ENCODE assay signal across 8 mouse cellular contexts in genomic region chr15:96638173-96638572, GRCm38 (mm10). TPM values are rescaled to one million over a fixed set of nuclear protein-coding genes. Genes with fewer than 3 reads are reported as not detected.
A peak's percentile ranks its signal among the peaks of the same experiment; 100 is the strongest.
DNase-seq lines count a peak whose midpoint lies in the region; ATAC-seq and TF ChIP-seq lines count a peak whose summit lies in the region.

No protein-coding gene starts in this region.

- H3K9me3 ChIP-seq in heart, embryonic 10.5 days, result no peaks in the 10 kb centered on the region
- no peaks in the 10 kb centered on the region for H3K9me3 ChIP-seq in heart, embryonic 12.5 days (replicated peaks)
- no peaks in the 10 kb centered on the region for H3K9me3 ChIP-seq in lung, postnatal 0 days (ENCODE audit: low read length)

- no peak for DNase-seq in heart, embryonic 10.5 days (ENCODE audit: low spot score)
- DNase-seq in heart, postnatal 25 days (ENCODE audit: low spot score), result no peak
- peak; percentile 60 for DNase-seq in ES-CJ7 (ENCODE audit: low read depth, low spot score)
- peak; percentile 56 for DNase-seq in lung, postnatal 0 days (ENCODE audit: low spot score)
- peak; percentile 46 to 68 for DNase-seq in thymus, adult 18-20 months
- DNase-seq in right cerebral cortex, postnatal 25 days, result no peak
- DNase-seq in ovary, postnatal 10 days (ENCODE audit: low spot score), result no peak

- H3K4me3 ChIP-seq in heart, embryonic 10.5 days, result peak overlapping the region; percentile 24; the same call in 1 of the 2 replicates
- H3K4me3 ChIP-seq in heart, embryonic 12.5 days, result no peak overlapping the region
- H3K4me3 ChIP-seq in lung, postnatal 0 days (ENCODE audit: low read depth, low read length), result no peak overlapping the region

- no peak for TF ChIP-seq CTCF in lung, postnatal 0 days (IDR thresholded peaks at IDR 0.05)

- intact Hi-C loops in heart, postnatal 25 days (cut with DNase I), result no loop called here

- peak overlapping the region; percentile 22 for H3K4me2 ChIP-seq in heart, embryonic 12.5 days
- no peak overlapping the region for H3K4me2 ChIP-seq in lung, postnatal 0 days (replicated peaks; ENCODE audit: low read depth, low read length)

- H3K27ac ChIP-seq in heart, embryonic 10.5 days, result 0 out of 2 replicates have a peak overlapping the region, but pooled peaks have one; percentile 11
- no peak overlapping the region for H3K27ac ChIP-seq in heart, embryonic 12.5 days (ENCODE audit: poor library complexity, severe bottlenecking)
- H3K27ac ChIP-seq in lung, postnatal 0 days (ENCODE audit: low read length), result no peak overlapping the region

- peaks cover 53% of the 10 kb centered on the region for H3K36me3 ChIP-seq in heart, embryonic 10.5 days
- peaks cover 27% of the 10 kb centered on the region for H3K36me3 ChIP-seq in heart, embryonic 12.5 days
- no peaks in the 10 kb centered on the region for H3K36me3 ChIP-seq in lung, postnatal 0 days (ENCODE audit: insufficient read depth, low read length)

- H3K27me3 ChIP-seq in heart, embryonic 10.5 days (ENCODE audit: insufficient read depth, poor library complexity, severe bottlenecking), result no peaks in the 10 kb centered on the region
- H3K27me3 ChIP-seq in heart, embryonic 12.5 days (replicated peaks), result no peaks in the 10 kb centered on the region
- no peaks in the 10 kb centered on the region for H3K27me3 ChIP-seq in lung, postnatal 0 days (replicated peaks; ENCODE audit: insufficient read depth, low read length)

- ATAC-seq in heart, embryonic 12.5 days (ENCODE audit: insufficient number of reproducible peaks, low FRiP score), result no peak
- ATAC-seq in lung, postnatal 0 days, result no peak

- 60% methylated on average over 10 of the region's 10 CpGs for WGBS in heart, embryonic 10.5 days
- 55% methylated on average over 10 of the region's 10 CpGs for WGBS in heart, embryonic 12.5 days
- WGBS in lung, postnatal 0 days, result 50% methylated on average over 10 of the region's 10 CpGs

- H3K4me1 ChIP-seq in heart, embryonic 10.5 days, result peaks cover 40% of the 10 kb centered on the region
- peaks cover 46% of the 10 kb centered on the region for H3K4me1 ChIP-seq in heart, embryonic 12.5 days (replicated peaks)
- H3K4me1 ChIP-seq in lung, postnatal 0 days (ENCODE audit: insufficient read depth, low read depth, low read length), result no peaks in the 10 kb centered on the region

- no peak for TF ChIP-seq EP300 in lung, postnatal 0 days (IDR thresholded peaks at IDR 0.05)

- no peak overlapping the region for H3K9ac ChIP-seq in heart, embryonic 12.5 days
- H3K9ac ChIP-seq in lung, postnatal 0 days (replicated peaks; ENCODE audit: low read depth), result no peak overlapping the region

RNA-seq across cellular contexts. Expression of gene Slc38a1, which starts 4.5 kb away (rescaled TPM):
- polyA plus RNA-seq in heart, embryonic 10.5 days (2016; fragmentation: Nextera tagmentation; extraction: Ambion mirVana), result 90.5 and 96.2 TPM in 2 replicates
- 10 to 100 TPM; 17.0 to 21.2 TPM for total RNA-seq in heart, postnatal 25 days (2021)
- polyA plus RNA-seq in heart, embryonic 12.5 days (2016; fragmentation: Nextera tagmentation; extraction: Ambion mirVana), result 93.0 and 99.8 TPM in 2 replicates
- polyA plus RNA-seq in lung, postnatal 0 days (2015; fragmentation: Nextera tagmentation; extraction: Ambion mirVana), result 13.5 and 14.5 TPM in 2 replicates

Comparison
In these comparisons a context has a peak if more than half of its experiments do, and no peak if none do; other contexts are left out.
1. DNase-seq: peak in ES-CJ7 (single experiment), lung, postnatal 0 days (single experiment) and thymus, adult 18-20 months (2 of 2); none in heart, embryonic 10.5 days (single experiment), heart, postnatal 25 days (single experiment), right cerebral cortex, postnatal 25 days (single experiment) and ovary, postnatal 10 days (single experiment).